Mouse (Mus musculus) heart, postnatal 0 days (tissue): ENCODE results near the gene Rarg. TPM values are rescaled to one million over a fixed set of nuclear protein-coding genes. Genes with fewer than 3 reads are reported as not detected.

Experiments used
- ATAC-seq: fragments of 200-750 bp; cut with Nextera tagmentation; 2 replicates; pipeline ENCODE4 v1.8.0; 2017; ENCODE audit warnings: low read depth, moderate number of reproducible peaks, moderate library complexity; ENCODE audit not compliant: insufficient read depth
- DNase-seq: peaks from one replicate; pipeline ENCODE4 v3.0.0-alpha.2; 2016; ENCODE audit warnings: low spot score
- H3K27ac ChIP-seq: fragments of 300-500 bp; sonication (generic); 2 replicates; pipeline ENCODE4 v1.5.1; 2014; ENCODE audit warnings: low read depth, mild to moderate bottlenecking
- H3K27me3 ChIP-seq: fragments of 300-500 bp; sonication (generic); 2 replicates; pipeline ENCODE4 v1.6.1; 2014; ENCODE audit warnings: low read length, mixed read lengths; ENCODE audit not compliant: control insufficient read depth, insufficient read depth
- H3K36me3 ChIP-seq: fragments of 300-500 bp; sonication (generic); replicated peaks from 2 replicates; pipeline ENCODE4 v1.6.1; 2014; ENCODE audit warnings: low read length, mixed read lengths; ENCODE audit not compliant: control insufficient read depth, insufficient read depth
- H3K4me1 ChIP-seq: fragments of 300-500 bp; sonication (generic); 2 replicates; pipeline ENCODE4 v1.6.1; 2014; ENCODE audit warnings: antibody characterized with exemption; ENCODE audit not compliant: control insufficient read depth, insufficient read depth
- H3K4me2 ChIP-seq: fragments of 300-500 bp; sonication (generic); 2 replicates; pipeline ENCODE4 v1.6.1; 2014; ENCODE audit warnings: low read depth, mild to moderate bottlenecking, low read length, moderate library complexity
- H3K4me3 ChIP-seq: fragments of 300-500 bp; sonication (generic); 2 replicates; pipeline ENCODE4 v1.5.1; 2014; ENCODE audit warnings: low read depth, low read length
- H3K9ac ChIP-seq: fragments of 300-500 bp; sonication (generic); replicated peaks from 2 replicates; pipeline ENCODE4 v1.6.1; 2014; ENCODE audit warnings: low read depth, low read length, mixed read lengths
- H3K9me3 ChIP-seq: fragments of 300-500 bp; sonication (generic); replicated peaks from 2 replicates; pipeline ENCODE4 v1.6.1; 2016; ENCODE audit warnings: low read length; ENCODE audit not compliant: control insufficient read depth
- CTCF ChIP-seq: IDR thresholded peaks from 2 replicates; pipeline ENCODE4 v1.5.1; 2016; ENCODE audit warnings: antibody characterized with exemption, control low read depth, low read depth
- EP300 ChIP-seq: IDR thresholded peaks from 2 replicates; pipeline ENCODE4 v1.6.1; 2016; ENCODE audit warnings: antibody characterized with exemption, low read depth
- WGBS: fragments of 180-500 bp; shearing (Covaris S2); extraction: QIAGEN DNeasy Blood & Tissue Kit; methylation state at CpG from one replicate; pipeline ENCODE4 v1.1.7; 2014; 5-methylcytosine and 5-hydroxymethylcytosine counted together
- polyA plus RNA-seq: library from polyadenylated mRNA; unstranded; fragments of >200 nt; fragmentation: Nextera tagmentation; extraction: Ambion mirVana; gene quantifications from 2 replicates; pipeline ENCODE4 v1.2.1, GENCODE M21; 2015
- total RNA-seq: library from RNA; depleted of rRNA; stranded (reverse); fragments of >200 nt; gene quantifications from 2 replicates; pipeline ENCODE4 v1.2.3, GENCODE M21; 2014; ENCODE audit warnings: low replicate concordance; rRNA removed

Gene Rarg
- total and polyA plus RNA-seq, 2 experiments from 2014 or later, result 6.0 to 8.9 TPM

GRCm38 (mm10) chr15:102188096-102188495, 69.2 kb downstream of the Rarg start:
- Histone ChIP-seq H3K27ac (no peak overlapping the region), H3K4me2 (no peak overlapping the region), H3K9ac (no peak overlapping the region), H3K4me1 (no peaks in the 10 kb centered on the region), H3K27me3 (no peaks in the 10 kb centered on the region), H3K9me3 (no peaks in the 10 kb centered on the region), H3K4me3 (no peak overlapping the region), H3K36me3 (peaks cover 11% of the 10 kb centered on the region; the same call in 1 of the 2 replicates)
- TF ChIP-seq CTCF (no peak), EP300 (no peak)
- ATAC-seq (peak; percentile 30; the same call in 1 of the 2 replicates), DNase-seq (no peak)
- WGBS, result 84% methylated on average over 10 of the region's 10 CpGs

GRCm38 (mm10) chr15:102186239-102186638, 71.1 kb downstream of the Rarg start:
- H3K4me3 ChIP-seq, result no peak overlapping the region
- TF ChIP-seq EP300, result no peak
- TF ChIP-seq CTCF, result no peak
- H3K9me3 ChIP-seq, result no peaks in the 10 kb centered on the region
- no peak overlapping the region for H3K9ac ChIP-seq
- no peak overlapping the region for H3K27ac ChIP-seq
- no peaks in the 10 kb centered on the region for H3K4me1 ChIP-seq
- H3K27me3 ChIP-seq, result no peaks in the 10 kb centered on the region
- ATAC-seq (no peak), DNase-seq (no peak)
- WGBS, result 82% methylated on average over 11 of the region's 11 CpGs
- H3K4me2 ChIP-seq, result no peak overlapping the region
- H3K36me3 ChIP-seq, result peaks cover 11% of the 10 kb centered on the region; the same call in 1 of the 2 replicates

Other genes starting within 250 kb of the Rarg start
- gene Krt18, start 229.3 kb downstream of the Rarg start, total RNA-seq, result 12.9 and 75.9 TPM in 2 replicates
- gene Krt18, start 229.3 kb downstream of the Rarg start, polyA plus RNA-seq, result 15.0 and 15.3 TPM in 2 replicates
- 109 and 110 TPM in 2 replicates for gene Eif4b, start 183.7 kb downstream of the Rarg start, total RNA-seq
- 40.6 and 46.0 TPM in 2 replicates for gene Eif4b, start 183.7 kb downstream of the Rarg start, polyA plus RNA-seq
- gene Tns2, start 157.1 kb downstream of the Rarg start, total RNA-seq, result 40.3 and 57.9 TPM in 2 replicates
- 21.9 and 24.6 TPM in 2 replicates for gene Tns2, start 157.1 kb downstream of the Rarg start, polyA plus RNA-seq
- gene Spryd3, start 121.3 kb downstream of the Rarg start, total RNA-seq, result 20.0 and 22.8 TPM in 2 replicates
- 15.1 and 16.0 TPM in 2 replicates for gene Spryd3, start 121.3 kb downstream of the Rarg start, polyA plus RNA-seq
- 30.5 and 35.4 TPM in 2 replicates for gene Igfbp6, start 113.2 kb downstream of the Rarg start, total RNA-seq
- gene Igfbp6, start 113.2 kb downstream of the Rarg start, polyA plus RNA-seq, result 24.0 and 24.2 TPM in 2 replicates
- 1.7 TPM in 1 of 2 replicates, not detected in the other for gene Soat2, start 107.0 kb downstream of the Rarg start, total RNA-seq
- 0.08 and 0.14 TPM in 2 replicates for gene Soat2, start 107.0 kb downstream of the Rarg start, polyA plus RNA-seq
- gene Zfp740, start 54.3 kb downstream of the Rarg start, total RNA-seq, result 31.1 and 38.4 TPM in 2 replicates
- gene Zfp740, start 54.3 kb downstream of the Rarg start, polyA plus RNA-seq, result 17.7 and 18.8 TPM in 2 replicates
- gene Csad, start 52.8 kb downstream of the Rarg start, total RNA-seq, result 43.9 and 64.7 TPM in 2 replicates
- 27.7 and 33.1 TPM in 2 replicates for gene Csad, start 52.8 kb downstream of the Rarg start, polyA plus RNA-seq
- 0.23 and 1.1 TPM in 2 replicates for gene Itgb7, start 25.6 kb downstream of the Rarg start, total RNA-seq
- gene Itgb7, start 25.6 kb downstream of the Rarg start, polyA plus RNA-seq, result 0.79 and 0.92 TPM in 2 replicates
- not detected in 2 replicates for gene Gm9918, start 13.0 kb upstream of the Rarg start, total RNA-seq
- not detected in 2 replicates for gene Gm9918, start 13.0 kb upstream of the Rarg start, polyA plus RNA-seq
- 35.6 and 53.5 TPM in 2 replicates for gene Mfsd5, start 21.9 kb upstream of the Rarg start, total RNA-seq
- gene Mfsd5, start 21.9 kb upstream of the Rarg start, polyA plus RNA-seq, result 31.4 and 34.1 TPM in 2 replicates
- gene Espl1, start 38.7 kb upstream of the Rarg start, total RNA-seq, result 11.6 and 15.3 TPM in 2 replicates
- 2.3 and 3.7 TPM in 2 replicates for gene Espl1, start 38.7 kb upstream of the Rarg start, polyA plus RNA-seq
- 90.7 and 148 TPM in 2 replicates for gene Pfdn5, start 68.6 kb upstream of the Rarg start, total RNA-seq
- 344 and 362 TPM in 2 replicates for gene Pfdn5, start 68.6 kb upstream of the Rarg start, polyA plus RNA-seq
- gene Myg1, start 74.2 kb upstream of the Rarg start, total RNA-seq, result 35.6 and 60.5 TPM in 2 replicates
- gene Myg1, start 74.2 kb upstream of the Rarg start, polyA plus RNA-seq, result 39.0 and 41.1 TPM in 2 replicates
- gene Aaas, start 93.3 kb upstream of the Rarg start, total RNA-seq, result 25.9 and 59.6 TPM in 2 replicates
- 18.8 and 20.4 TPM in 2 replicates for gene Aaas, start 93.3 kb upstream of the Rarg start, polyA plus RNA-seq
- not detected in 2 replicates for gene Sp7, start 109.7 kb upstream of the Rarg start, total RNA-seq
- not detected in 2 replicates for gene Sp7, start 109.7 kb upstream of the Rarg start, polyA plus RNA-seq
- 32.1 and 32.6 TPM in 2 replicates for gene Sp1, start 148.6 kb upstream of the Rarg start, total RNA-seq
- 3.0 and 3.1 TPM in 2 replicates for gene Sp1, start 148.6 kb upstream of the Rarg start, polyA plus RNA-seq
- 0.19 and 0.81 TPM in 2 replicates for gene Amhr2, start 187.8 kb upstream of the Rarg start, total RNA-seq
- 0.75 and 1.9 TPM in 2 replicates for gene Amhr2, start 187.8 kb upstream of the Rarg start, polyA plus RNA-seq
- gene Prr13, start 201.5 kb upstream of the Rarg start, total RNA-seq, result 16.8 and 25.7 TPM in 2 replicates
- 71.4 and 73.4 TPM in 2 replicates for gene Prr13, start 201.5 kb upstream of the Rarg start, polyA plus RNA-seq
- gene Pcbp2, start 213.0 kb upstream of the Rarg start, total RNA-seq, result 180 and 221 TPM in 2 replicates
- gene Pcbp2, start 213.0 kb upstream of the Rarg start, polyA plus RNA-seq, result 118 and 121 TPM in 2 replicates
- not detected in 2 replicates for gene Gm10337, start 246.2 kb upstream of the Rarg start, total RNA-seq
- not detected in 2 replicates for gene Gm10337, start 246.2 kb upstream of the Rarg start, polyA plus RNA-seq